Mouse (Mus musculus) kidney, embryonic 15.5 days (tissue): Measurements from ENCODE around the gene Vps41. TPM values are rescaled to one million over a fixed set of nuclear protein-coding genes. Genes with fewer than 3 reads are reported as not detected.
A peak's percentile ranks its signal among the peaks of the same experiment; 100 is the strongest.

Experiments
- ATAC-seq: fragments of 200-750 bp; cut with Nextera tagmentation; replicated peaks from 2 replicates; pipeline ENCODE4 v1.8.0; 2017; ENCODE audit warnings: moderate TSS enrichment; ENCODE audit not compliant: low FRiP score
- H3K27ac ChIP-seq: fragments of 300-500 bp; sonication (generic); 2 replicates; pipeline ENCODE4 v1.5.1; 2015; ENCODE audit warnings: mild to moderate bottlenecking, inconsistent platforms
- H3K27me3 ChIP-seq: fragments of 300-500 bp; sonication (generic); 2 replicates; pipeline ENCODE4 v1.6.1; 2015; ENCODE audit warnings: inconsistent platforms
- H3K36me3 ChIP-seq: fragments of 300-500 bp; sonication (generic); 2 replicates; pipeline ENCODE4 v1.6.1; 2015; ENCODE audit warnings: inconsistent platforms
- H3K4me1 ChIP-seq: fragments of 300-500 bp; sonication (generic); 2 replicates; pipeline ENCODE4 v1.6.1; 2015; ENCODE audit warnings: inconsistent platforms
- H3K4me2 ChIP-seq: fragments of 300-500 bp; sonication (generic); 2 replicates; pipeline ENCODE4 v1.6.1; 2015; ENCODE audit warnings: moderate library complexity, mild to moderate bottlenecking, inconsistent platforms
- H3K4me3 ChIP-seq: fragments of 300-500 bp; sonication (generic); replicated peaks from 2 replicates; pipeline ENCODE4 v1.5.1; 2015; ENCODE audit warnings: mild to moderate bottlenecking, inconsistent platforms
- H3K9ac ChIP-seq: fragments of 300-500 bp; sonication (generic); 2 replicates; pipeline ENCODE4 v1.6.1; 2015; ENCODE audit warnings: mild to moderate bottlenecking, inconsistent platforms
- H3K9me3 ChIP-seq: fragments of 300-500 bp; sonication (generic); replicated peaks from 2 replicates; pipeline ENCODE4 v1.6.1; 2016; ENCODE audit warnings: inconsistent platforms
- WGBS: fragments of 180-500 bp; shearing (Covaris S2); methylation state at CpG from one replicate; pipeline ENCODE4 v1.1.7; 2015; ENCODE audit warnings: mixed read lengths; 5-methylcytosine and 5-hydroxymethylcytosine counted together
- polyA plus RNA-seq: library from polyadenylated mRNA; unstranded; fragments of >200 nt; fragmentation: Nextera tagmentation; extraction: Ambion mirVana; gene quantifications from 2 replicates; pipeline ENCODE4 v1.2.1, GENCODE M21; 2015

Gene Vps41
- polyA plus RNA-seq, 1 experiment from 2014 or later = 61.1 TPM

GRCm38 (mm10) chr13:18843546-18843945 lies 126.5 kb downstream of the Vps41 start:
- Histone ChIP-seq H3K4me3 (no peak overlapping the region), H3K27ac (no peak overlapping the region), H3K4me1 (no peaks in the 10 kb centered on the region), H3K36me3 (peaks cover 18% of the 10 kb centered on the region), H3K9ac (no peak overlapping the region), H3K4me2 (no peak overlapping the region), H3K27me3 (no peaks in the 10 kb centered on the region), H3K9me3 (no peaks in the 10 kb centered on the region)
- WGBS = 95% methylated on average over 1 of the region's 1 CpGs
- no peak for ATAC-seq

DNA sequence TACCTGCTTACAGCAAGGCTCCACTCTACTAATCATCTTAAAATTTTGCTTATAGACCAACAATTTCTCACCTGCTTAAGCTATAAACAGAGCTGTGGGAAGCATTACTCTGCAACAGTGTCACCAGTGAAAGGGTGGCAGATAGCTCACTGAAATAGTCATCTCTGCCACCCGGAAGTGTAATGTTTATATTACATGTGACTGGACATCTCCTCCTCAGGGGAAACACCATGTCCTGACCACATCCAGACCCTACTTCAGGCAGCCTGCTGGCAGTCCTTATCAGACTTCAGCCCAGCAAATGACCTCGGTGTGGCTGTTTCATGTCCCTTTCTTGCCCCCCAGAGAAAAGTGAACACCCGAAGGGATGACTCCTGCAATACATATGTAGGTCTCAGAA lies 130.3 kb downstream of the Vps41 start:
- Histone ChIP-seq H3K27ac (no peak overlapping the region), H3K9ac (no peak overlapping the region), H3K27me3 (no peaks in the 10 kb centered on the region), H3K4me1 (no peaks in the 10 kb centered on the region), H3K4me2 (no peak overlapping the region), H3K36me3 (peaks cover 19% of the 10 kb centered on the region), H3K9me3 (no peaks in the 10 kb centered on the region), H3K4me3 (no peak overlapping the region)
- WGBS = 76% methylated on average over 3 of the region's 3 CpGs
- no peak for ATAC-seq

DNA sequence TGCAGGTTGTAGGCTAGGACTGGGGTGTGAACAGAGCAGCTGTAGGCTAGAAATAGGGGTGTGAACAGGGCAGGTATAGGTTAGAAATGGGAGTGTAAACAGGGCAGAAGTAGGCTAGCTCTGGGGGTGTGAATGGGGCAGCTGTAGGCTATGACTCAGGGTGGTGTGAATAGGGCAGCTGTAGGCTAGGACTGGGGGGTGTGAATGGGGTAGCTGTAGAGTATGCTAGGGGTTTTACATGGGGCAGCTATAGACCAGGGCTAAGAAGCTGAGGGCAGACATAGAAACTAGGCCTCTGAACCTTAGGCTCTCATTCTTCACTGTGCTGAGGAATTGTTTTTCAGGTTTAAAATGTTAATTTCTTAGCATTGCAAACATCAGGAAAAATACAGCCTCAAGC lies 132.5 kb downstream of the Vps41 start:
- Histone ChIP-seq H3K27me3 (no peaks in the 10 kb centered on the region), H3K36me3 (peaks cover 19% of the 10 kb centered on the region), H3K9ac (no peak overlapping the region), H3K4me1 (no peaks in the 10 kb centered on the region), H3K4me3 (no peak overlapping the region), H3K27ac (no peak overlapping the region), H3K9me3 (no peaks in the 10 kb centered on the region), H3K4me2 (no peak overlapping the region)
- ATAC-seq = no peak

GRCm38 (mm10) chr13:18851182-18851581 lies 134.1 kb downstream of the Vps41 start:
- Histone ChIP-seq H3K4me3 (no peak overlapping the region), H3K9me3 (no peaks in the 10 kb centered on the region), H3K4me2 (no peak overlapping the region), H3K4me1 (no peaks in the 10 kb centered on the region), H3K9ac (no peak overlapping the region), H3K27ac (no peak overlapping the region), H3K36me3 (peaks cover 20% of the 10 kb centered on the region), H3K27me3 (no peaks in the 10 kb centered on the region)
- peak; percentile 50; the same call in 1 of the 2 replicates for ATAC-seq
- 72% methylated on average over 4 of the region's 4 CpGs for WGBS

DNA sequence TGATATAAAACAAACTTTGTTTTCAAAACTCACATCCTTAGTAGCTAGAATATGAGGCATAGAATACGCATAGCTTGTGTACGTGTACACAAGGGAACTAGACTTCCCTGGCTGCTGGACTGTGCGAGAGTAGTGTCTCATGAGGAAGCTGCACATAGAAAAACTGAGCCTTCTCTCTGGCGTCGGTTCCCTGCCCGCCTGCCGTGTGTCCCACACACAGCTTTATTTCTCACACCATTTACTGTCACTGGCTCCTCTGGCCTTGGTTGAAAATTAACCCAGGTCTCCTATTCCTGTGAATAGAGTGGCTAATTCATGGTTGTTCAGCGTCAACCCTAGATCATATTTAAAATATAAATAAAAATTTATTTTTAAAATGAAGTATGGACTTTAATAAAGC lies 135.6 kb downstream of the Vps41 start:
- Histone ChIP-seq H3K9me3 (no peaks in the 10 kb centered on the region), H3K27me3 (no peaks in the 10 kb centered on the region), H3K4me2 (no peak overlapping the region), H3K27ac (no peak overlapping the region), H3K4me3 (no peak overlapping the region), H3K4me1 (no peaks in the 10 kb centered on the region), H3K9ac (no peak overlapping the region), H3K36me3 (peaks cover 19% of the 10 kb centered on the region; the same call in 1 of the 2 replicates)
- peak; percentile 59 for ATAC-seq
- 65% methylated on average over 8 of the region's 8 CpGs for WGBS

DNA sequence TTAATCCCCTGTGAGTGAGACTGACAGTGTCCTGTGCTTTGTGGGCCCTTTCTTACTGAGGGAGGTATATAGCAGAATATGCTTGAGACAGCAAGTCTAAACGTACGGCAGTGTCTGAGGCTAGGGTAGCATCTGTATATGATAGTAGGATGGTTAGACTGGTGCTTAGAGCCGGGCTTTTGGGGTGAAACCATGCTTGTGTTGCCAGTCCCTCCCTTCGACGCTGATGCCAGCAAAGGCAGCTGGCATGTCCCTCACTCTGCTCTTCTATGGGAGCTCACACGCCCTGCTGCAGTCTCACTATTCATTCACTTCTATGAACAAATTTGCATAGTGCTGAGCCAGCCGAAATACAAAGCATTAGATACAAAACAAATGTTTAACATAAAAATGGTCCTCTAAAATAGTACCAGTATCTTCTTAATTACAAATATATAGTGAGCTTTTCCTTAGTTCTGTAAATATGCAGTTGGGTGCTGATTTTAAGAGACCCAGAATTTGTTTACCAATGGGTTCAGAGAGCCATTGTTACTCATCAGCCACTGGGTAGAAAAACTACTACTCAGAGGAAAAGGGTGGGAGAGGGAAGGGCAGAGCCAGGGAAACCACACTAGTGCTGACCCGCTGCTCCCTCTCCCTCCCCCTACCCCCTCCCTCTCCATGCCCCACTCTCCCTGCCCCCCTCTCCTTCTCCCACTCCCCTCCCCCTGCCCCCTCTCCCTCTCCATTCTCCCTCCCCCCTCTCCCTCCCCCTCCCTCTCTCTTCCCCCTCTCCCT lies 139.1 kb downstream of the Vps41 start:
- H3K27ac ChIP-seq = no peak overlapping the region
- H3K4me3 ChIP-seq = no peak overlapping the region
- H3K4me2 ChIP-seq = no peak overlapping the region
- no peaks in the 10 kb centered on the region for H3K4me1 ChIP-seq
- peaks cover 11% of the 10 kb centered on the region for H3K36me3 ChIP-seq
- 88% methylated on average over 8 of the region's 8 CpGs for WGBS
- no peaks in the 10 kb centered on the region for H3K9me3 ChIP-seq
- no peaks in the 10 kb centered on the region for H3K27me3 ChIP-seq
- ATAC-seq = no peak
- no peak overlapping the region for H3K9ac ChIP-seq

DNA sequence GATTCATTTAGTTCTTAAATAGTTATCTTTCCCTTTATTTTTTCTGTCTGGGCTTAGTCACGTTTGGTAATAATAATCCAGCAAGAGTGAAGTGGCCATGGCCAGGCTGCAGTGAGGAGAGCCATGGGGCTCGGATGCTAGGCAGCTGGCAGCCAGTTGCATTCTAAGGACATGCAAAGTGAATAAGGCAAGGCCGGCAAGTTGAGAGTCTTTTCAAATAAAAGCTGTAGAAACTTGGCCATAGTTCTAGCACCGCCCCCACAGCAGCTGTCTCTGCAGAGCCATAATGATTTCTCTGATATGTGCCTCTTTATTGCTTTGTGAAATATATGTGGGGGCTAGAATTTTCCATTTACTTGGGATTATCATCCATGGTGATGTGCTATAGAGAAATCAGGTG lies 141.1 kb downstream of the Vps41 start:
- Histone ChIP-seq H3K27ac (no peak overlapping the region), H3K4me2 (no peak overlapping the region), H3K36me3 (peaks cover 27% of the 10 kb centered on the region), H3K9me3 (no peaks in the 10 kb centered on the region), H3K27me3 (no peaks in the 10 kb centered on the region), H3K4me3 (no peak overlapping the region), H3K4me1 (no peaks in the 10 kb centered on the region), H3K9ac (no peak overlapping the region)
- WGBS = 76% methylated on average over 4 of the region's 4 CpGs
- ATAC-seq = no peak

DNA sequence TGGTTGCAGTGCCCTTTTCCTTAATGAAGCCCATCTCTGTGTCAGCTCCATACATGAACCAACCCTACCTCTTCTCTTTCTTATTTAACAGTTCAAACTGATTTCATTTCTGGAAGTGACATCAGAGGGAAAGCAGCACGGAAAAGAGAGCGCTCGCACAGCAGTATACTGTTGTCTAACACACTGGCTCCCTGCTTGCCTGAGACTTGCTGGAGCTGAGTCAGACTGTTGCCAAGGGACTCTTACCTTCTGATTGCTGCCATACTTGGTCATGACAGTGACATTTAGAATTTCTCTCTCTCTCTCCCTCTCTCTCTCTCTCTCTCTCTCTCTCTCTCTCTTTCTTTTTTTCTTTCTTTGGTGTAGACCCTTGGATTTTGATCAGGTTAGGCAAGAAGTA lies 142.3 kb downstream of the Vps41 start:
- Histone ChIP-seq H3K36me3 (peaks cover 36% of the 10 kb centered on the region), H3K9me3 (no peaks in the 10 kb centered on the region), H3K4me1 (no peaks in the 10 kb centered on the region), H3K27ac (no peak overlapping the region), H3K4me3 (no peak overlapping the region), H3K27me3 (no peaks in the 10 kb centered on the region), H3K9ac (no peak overlapping the region), H3K4me2 (no peak overlapping the region)
- WGBS = 91% methylated on average over 3 of the region's 3 CpGs
- no peak for ATAC-seq

GRCm38 (mm10) chr13:18868030-18868490 lies 151.0 kb downstream of the Vps41 start:
- H3K9me3 ChIP-seq = no peaks in the 10 kb centered on the region
- H3K4me1 ChIP-seq = peaks cover 6% of the 10 kb centered on the region
- H3K27ac ChIP-seq = peak overlapping the region; percentile 32; the same call in 1 of the 2 replicates
- 30% methylated on average over 5 of the region's 5 CpGs for WGBS
- no peak overlapping the region for H3K4me2 ChIP-seq
- peak; percentile 93 for ATAC-seq
- no peak overlapping the region for H3K9ac ChIP-seq
- peaks cover 10% of the 10 kb centered on the region for H3K36me3 ChIP-seq
- no peak overlapping the region for H3K4me3 ChIP-seq
- H3K27me3 ChIP-seq = no peaks in the 10 kb centered on the region

- peaks cover 6% of the 10 kb centered on the region for H3K4me1 ChIP-seq
- no peak overlapping the region for H3K4me3 ChIP-seq
- no peaks in the 10 kb centered on the region for H3K9me3 ChIP-seq
- no peak; the same call in 1 of the 2 replicates for ATAC-seq
- peak overlapping the region; percentile 60 for H3K27ac ChIP-seq
- peaks cover 3% of the 10 kb centered on the region for H3K36me3 ChIP-seq
- H3K9ac ChIP-seq = no peak overlapping the region
- H3K27me3 ChIP-seq = no peaks in the 10 kb centered on the region
- H3K4me2 ChIP-seq = no peak overlapping the region
- 70% methylated on average over 5 of the region's 5 CpGs for WGBS
These were observed 151.7 kb downstream of the Vps41 start for GRCm38 (mm10) chr13:18868825-18869224.

DNA sequence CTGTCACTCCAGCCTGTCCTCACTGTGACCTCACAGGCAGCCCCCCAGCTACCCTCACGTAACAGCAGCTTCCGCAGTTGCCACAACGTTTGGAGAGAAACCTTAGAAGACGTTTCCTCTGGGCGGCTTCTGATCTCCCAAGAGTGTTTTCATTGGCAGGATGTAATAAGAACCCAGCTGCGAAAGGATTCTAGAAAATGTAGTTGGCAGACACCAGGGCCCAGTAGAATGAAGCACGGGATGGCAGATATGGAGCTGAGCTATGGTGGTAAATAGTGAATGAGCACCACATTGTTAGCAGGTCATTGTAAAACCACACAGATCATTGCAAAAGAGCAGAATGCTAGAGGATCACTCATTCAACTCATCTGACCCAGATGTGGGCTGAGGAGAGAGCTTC lies 158.2 kb downstream of the Vps41 start:
- 8% methylated on average over 7 of the region's 7 CpGs for WGBS
- ATAC-seq = peak; percentile 54; the same call in 1 of the 2 replicates
- Histone ChIP-seq H3K36me3 (no peaks in the 10 kb centered on the region), H3K9ac (no peak overlapping the region), H3K27ac (no peak overlapping the region), H3K4me1 (no peaks in the 10 kb centered on the region), H3K27me3 (no peaks in the 10 kb centered on the region), H3K4me2 (no peak overlapping the region), H3K4me3 (no peak overlapping the region), H3K9me3 (no peaks in the 10 kb centered on the region)

GRCm38 (mm10) chr13:18892910-18893309 lies 175.8 kb downstream of the Vps41 start:
- 70% methylated on average over 9 of the region's 9 CpGs for WGBS
- H3K4me2 ChIP-seq = no peak overlapping the region
- H3K27me3 ChIP-seq = no peaks in the 10 kb centered on the region
- H3K4me1 ChIP-seq = no peaks in the 10 kb centered on the region
- H3K9ac ChIP-seq = no peak overlapping the region
- H3K4me3 ChIP-seq = no peak overlapping the region
- H3K9me3 ChIP-seq = no peaks in the 10 kb centered on the region
- no peak overlapping the region for H3K27ac ChIP-seq
- ATAC-seq = no peak
- H3K36me3 ChIP-seq = no peaks in the 10 kb centered on the region

GRCm38 (mm10) chr13:18896789-18897188 lies 179.7 kb downstream of the Vps41 start:
- Histone ChIP-seq H3K27ac (no peak overlapping the region), H3K9ac (no peak overlapping the region), H3K4me1 (no peaks in the 10 kb centered on the region), H3K27me3 (no peaks in the 10 kb centered on the region), H3K4me2 (no peak overlapping the region), H3K4me3 (no peak overlapping the region), H3K9me3 (no peaks in the 10 kb centered on the region), H3K36me3 (no peaks in the 10 kb centered on the region)
- ATAC-seq = no peak
- 86% methylated on average over 3 of the region's 3 CpGs for WGBS
